Mouse (Mus musculus): ENCODE measurements around the gene Tesk2. TPM values are rescaled to one million over a fixed set of nuclear protein-coding genes. Genes with fewer than 3 reads are reported as not detected.
A peak's percentile ranks its signal among the peaks of the same experiment; 100 is the strongest.

Tesk2 gene
- total RNA-seq, 1 experiment, result 15.3 TPM

GRCm38 (mm10) chr4:116788956-116789355 lies 68.2 kb downstream of the Tesk2 start:
- DNase-seq (ENCODE audit: low read depth, low spot score), result peak; percentile 86

GRCm38 (mm10) chr4:116792453-116792852 lies 71.7 kb downstream of the Tesk2 start:
- no peak for DNase-seq (ENCODE audit: low read depth, low spot score)
- Histone ChIP-seq H3K27ac (ENCODE audit: insufficient read depth, low read depth, low read length, poor library complexity, severe bottlenecking) (no peak overlapping the region), H3K9ac (ENCODE audit: insufficient read depth, low read depth, low read length, poor library complexity, severe bottlenecking) (no peak overlapping the region), H3K4me3 (ENCODE audit: insufficient read depth in 1 of 2, low read depth in 1 of 2, low read length in 2 of 2, poor library complexity in 1 of 2, severe bottlenecking in 1 of 2) (no peak overlapping the region), H3K4me1 (ENCODE audit: control insufficient read depth in 2 of 2, insufficient read depth in 2 of 2, low read length in 2 of 2, poor library complexity in 1 of 2) (no peaks in the 10 kb centered on the region), H3K36me3 (ENCODE audit: control insufficient read depth, insufficient read depth, low read length, poor library complexity, severe bottlenecking) (no peaks in the 10 kb centered on the region), H3K9me3 (ENCODE audit: control insufficient read depth, insufficient read depth, low read depth, low read length) (no peaks in the 10 kb centered on the region)
- TF ChIP-seq ZC3H11A (IDR thresholded peaks at IDR 0.05; ENCODE audit: borderline replicate concordance, low read depth, low read length) (no peak), CHD2 (IDR thresholded peaks at IDR 0.05; ENCODE audit: low read depth, low read length) (no peak), ZNF384 (IDR thresholded peaks at IDR 0.05; ENCODE audit: low read depth, low read length) (no peak), MAFK (IDR thresholded peaks at IDR 0.05; ENCODE audit: insufficient read depth, low read depth, low read length) (no peak), HCFC1 (IDR thresholded peaks at IDR 0.05; ENCODE audit: borderline replicate concordance, insufficient read depth, low read length) (no peak)
- in situ Hi-C loops (cut with MboI; ENCODE audit: low sequenced_read_pairs in 2 of 2, unreplicated experiment in 2 of 2), result no loop called here

More at GRCm38 (mm10) chr4:116788956-116789355, 68.2 kb downstream of the Tesk2 start:
- Histone ChIP-seq H3K9me3 (ENCODE audit: control insufficient read depth, insufficient read depth, low read depth, low read length) (no peaks in the 10 kb centered on the region), H3K36me3 (ENCODE audit: control insufficient read depth, insufficient read depth, low read length, poor library complexity, severe bottlenecking) (no peaks in the 10 kb centered on the region), H3K4me1 (ENCODE audit: control insufficient read depth in 2 of 2, insufficient read depth in 2 of 2, low read length in 2 of 2, poor library complexity in 1 of 2) (peaks cover 0 to 2% of the 10 kb centered on the region in 2 experiments; a peak in 2 of 4 replicates), H3K27ac (ENCODE audit: insufficient read depth, low read depth, low read length, poor library complexity, severe bottlenecking) (no peak overlapping the region), H3K4me3 (ENCODE audit: insufficient read depth in 1 of 2, low read depth in 1 of 2, low read length in 2 of 2, poor library complexity in 1 of 2, severe bottlenecking in 1 of 2) (no peak overlapping the region), H3K9ac (ENCODE audit: insufficient read depth, low read depth, low read length, poor library complexity, severe bottlenecking) (no peak overlapping the region)
- in situ Hi-C loops (cut with MboI; ENCODE audit: low sequenced_read_pairs in 2 of 2, unreplicated experiment in 2 of 2), result loop anchor here (5.0 to 10.0 kb wide), 2 partner anchors 72 to 74 kb away; no protein-coding TSS in a partner anchor
- no peak for TF ChIP-seq HCFC1 (IDR thresholded peaks at IDR 0.05; ENCODE audit: borderline replicate concordance, insufficient read depth, low read length)
- no peak for TF ChIP-seq ZNF384 (IDR thresholded peaks at IDR 0.05; ENCODE audit: low read depth, low read length)
- 0 out of 2 replicates have a peak, but pooled peaks have one; percentile 39 for TF ChIP-seq ZC3H11A (IDR thresholded peaks at IDR 0.05; ENCODE audit: borderline replicate concordance, low read depth, low read length)

- H3K36me3 ChIP-seq (ENCODE audit: control insufficient read depth, insufficient read depth, low read length, poor library complexity, severe bottlenecking), result no peaks in the 10 kb centered on the region
- H3K9me3 ChIP-seq (ENCODE audit: control insufficient read depth, insufficient read depth, low read depth, low read length), result no peaks in the 10 kb centered on the region
- in situ Hi-C loops (cut with MboI; ENCODE audit: low sequenced_read_pairs in 2 of 2, unreplicated experiment in 2 of 2), result no loop called here
- no peak overlapping the region for H3K9ac ChIP-seq (ENCODE audit: insufficient read depth, low read depth, low read length, poor library complexity, severe bottlenecking)
- H3K27ac ChIP-seq (ENCODE audit: insufficient read depth, low read depth, low read length, poor library complexity, severe bottlenecking), result no peak overlapping the region
- no peak for DNase-seq (ENCODE audit: low read depth, low spot score)
- no peak for TF ChIP-seq ZNF384 (IDR thresholded peaks at IDR 0.05; ENCODE audit: low read depth, low read length)
- TF ChIP-seq ZC3H11A (IDR thresholded peaks at IDR 0.05; ENCODE audit: borderline replicate concordance, low read depth, low read length), result no peak
- TF ChIP-seq MAFK (IDR thresholded peaks at IDR 0.05; ENCODE audit: insufficient read depth, low read depth, low read length), result no peak
- no peak for TF ChIP-seq CHD2 (IDR thresholded peaks at IDR 0.05; ENCODE audit: low read depth, low read length)
- no peak for TF ChIP-seq HCFC1 (IDR thresholded peaks at IDR 0.05; ENCODE audit: borderline replicate concordance, insufficient read depth, low read length)
- no peak overlapping the region for H3K4me3 ChIP-seq (ENCODE audit: insufficient read depth in 1 of 2, low read depth in 1 of 2, low read length in 2 of 2, poor library complexity in 1 of 2, severe bottlenecking in 1 of 2)
- H3K4me1 ChIP-seq (ENCODE audit: control insufficient read depth in 2 of 2, insufficient read depth in 2 of 2, low read length in 2 of 2, poor library complexity in 1 of 2), result no peaks in the 10 kb centered on the region
Measured at GRCm38 (mm10) chr4:116794273-116794672, 73.5 kb downstream of the Tesk2 start.

- no peak overlapping the region for H3K4me3 ChIP-seq (ENCODE audit: insufficient read depth in 1 of 2, low read depth in 1 of 2, low read length in 2 of 2, poor library complexity in 1 of 2, severe bottlenecking in 1 of 2)
- no peak overlapping the region for H3K9ac ChIP-seq (ENCODE audit: insufficient read depth, low read depth, low read length, poor library complexity, severe bottlenecking)
- H3K4me1 ChIP-seq (ENCODE audit: control insufficient read depth in 2 of 2, insufficient read depth in 2 of 2, low read length in 2 of 2, poor library complexity in 1 of 2), result no peaks in the 10 kb centered on the region
- no peak for TF ChIP-seq ZC3H11A (IDR thresholded peaks at IDR 0.05; ENCODE audit: borderline replicate concordance, low read depth, low read length)
- TF ChIP-seq HCFC1 (IDR thresholded peaks at IDR 0.05; ENCODE audit: borderline replicate concordance, insufficient read depth, low read length), result no peak
- no peak for TF ChIP-seq CHD2 (IDR thresholded peaks at IDR 0.05; ENCODE audit: low read depth, low read length)
- no peak for TF ChIP-seq MAFK (IDR thresholded peaks at IDR 0.05; ENCODE audit: insufficient read depth, low read depth, low read length)
- no peak for TF ChIP-seq ZNF384 (IDR thresholded peaks at IDR 0.05; ENCODE audit: low read depth, low read length)
- in situ Hi-C loops (cut with MboI; ENCODE audit: low sequenced_read_pairs in 2 of 2, unreplicated experiment in 2 of 2), result no loop called here
- H3K36me3 ChIP-seq (ENCODE audit: control insufficient read depth, insufficient read depth, low read length, poor library complexity, severe bottlenecking), result peaks cover 6% of the 10 kb centered on the region; the same call in 1 of the 2 replicates
- H3K9me3 ChIP-seq (ENCODE audit: control insufficient read depth, insufficient read depth, low read depth, low read length), result no peaks in the 10 kb centered on the region
- DNase-seq (ENCODE audit: low read depth, low spot score), result no peak
- no peak overlapping the region for H3K27ac ChIP-seq (ENCODE audit: insufficient read depth, low read depth, low read length, poor library complexity, severe bottlenecking)
Measured at GRCm38 (mm10) chr4:116796442-116797110, 75.8 kb downstream of the Tesk2 start.
